Mouse (Mus musculus): ENCODE results near the gene Faf2.
A peak's percentile ranks its signal among the peaks of the same experiment; 100 is the strongest.

DNA sequence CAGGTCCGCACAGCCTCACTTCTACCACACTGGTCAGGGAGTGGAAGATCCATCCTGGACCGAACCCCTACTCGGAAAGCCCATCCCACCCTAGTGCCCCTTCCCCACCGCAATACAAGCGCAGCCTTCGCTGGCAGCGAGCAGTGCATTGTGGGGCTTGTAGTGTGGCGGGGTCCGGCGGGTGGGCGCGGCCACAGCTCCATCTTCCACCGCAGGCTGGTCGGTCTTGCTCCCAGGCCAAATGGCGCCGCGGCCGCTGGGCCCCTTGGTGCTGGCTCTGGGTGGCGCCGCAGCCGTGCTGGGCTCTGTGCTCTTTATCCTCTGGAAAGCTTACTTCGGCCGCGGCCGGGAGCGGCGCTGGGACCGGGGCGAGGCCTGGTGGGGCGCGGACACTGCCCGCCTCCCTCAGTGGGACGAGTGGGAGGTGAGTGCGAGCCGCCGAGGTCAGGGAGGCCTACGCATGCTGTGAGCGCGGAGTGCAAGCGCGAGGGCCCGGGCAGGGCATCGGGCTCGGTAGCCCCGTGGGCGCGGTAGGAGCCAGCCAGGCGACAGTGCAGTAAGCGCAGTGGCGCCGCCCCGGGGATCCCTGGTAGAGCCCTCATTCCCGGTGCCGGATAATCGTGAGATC lies 46.6 kb upstream of the Faf2 start, which contains the start of gene Arl10:
- TF ChIP-seq CTCF (IDR thresholded peaks at IDR 0.05 in 2 of 3, conservative IDR thresholded peaks at IDR 0.05 in 1 of 3; ENCODE audit: control insufficient read depth in 1 of 3, insufficient read depth in 1 of 3, low read depth in 2 of 3, low read length in 3 of 3, poor library complexity in 1 of 3, severe bottlenecking in 1 of 3): 0 out of 6 replicates have a peak, but pooled peaks of 1 of the 3 experiments have one; percentile 29
- no peak for TF ChIP-seq EP300 (IDR thresholded peaks at IDR 0.05; ENCODE audit: low read depth in 1 of 2, low read length in 2 of 2)
- no peak; a peak in 1 of 4 replicates for TF ChIP-seq POLR2A (IDR thresholded peaks at IDR 0.05; ENCODE audit: control insufficient read depth in 1 of 2, insufficient read depth in 1 of 2, low read depth in 1 of 2, low read length in 2 of 2, poor library complexity in 1 of 2)
